Mouse (Mus musculus) embryonic facial prominence, embryonic 15.5 days (tissue): Measurements from ENCODE around the gene Slit1. TPM values are rescaled to one million over a fixed set of nuclear protein-coding genes. Genes with fewer than 3 reads are reported as not detected.

ENCODE experiments used
- ATAC-seq: fragments of 200-750 bp; cut with Nextera tagmentation; 2 replicates; pipeline ENCODE4 v1.8.0; 2017; ENCODE audit warnings: low read depth, moderate TSS enrichment; ENCODE audit not compliant: insufficient number of reproducible peaks, low FRiP score, low TSS enrichment
- H3K27ac ChIP-seq: fragments of 300-500 bp; sonication (generic); replicated peaks from 2 replicates; pipeline ENCODE4 v1.5.1; 2015; ENCODE audit warnings: mild to moderate bottlenecking, inconsistent platforms
- H3K27me3 ChIP-seq: fragments of 300-500 bp; sonication (generic); 2 replicates; pipeline ENCODE4 v1.6.1; 2015; ENCODE audit warnings: inconsistent platforms
- H3K36me3 ChIP-seq: fragments of 300-500 bp; sonication (generic); 2 replicates; pipeline ENCODE4 v1.6.1; 2015; ENCODE audit warnings: mild to moderate bottlenecking, inconsistent platforms
- H3K4me1 ChIP-seq: fragments of 300-500 bp; sonication (generic); 2 replicates; pipeline ENCODE4 v1.6.1; 2015; ENCODE audit warnings: inconsistent platforms
- H3K4me2 ChIP-seq: fragments of 300-500 bp; sonication (generic); replicated peaks from 2 replicates; pipeline ENCODE4 v1.6.1; 2015; ENCODE audit warnings: mild to moderate bottlenecking, inconsistent platforms
- H3K4me3 ChIP-seq: fragments of 300-500 bp; sonication (generic); replicated peaks from 2 replicates; pipeline ENCODE4 v1.5.1; 2015; ENCODE audit warnings: mild to moderate bottlenecking, inconsistent platforms
- H3K9ac ChIP-seq: fragments of 300-500 bp; sonication (generic); 2 replicates; pipeline ENCODE4 v1.6.1; 2015; ENCODE audit warnings: inconsistent platforms
- H3K9me3 ChIP-seq: fragments of 300-500 bp; sonication (generic); replicated peaks from 2 replicates; pipeline ENCODE4 v1.6.1; 2016; ENCODE audit warnings: inconsistent platforms
- WGBS: fragments of 180-500 bp; shearing (Covaris S2); methylation state at CpG from one replicate; pipeline ENCODE4 v1.1.7; 2015; 5-methylcytosine and 5-hydroxymethylcytosine counted together
- polyA plus RNA-seq: library from polyadenylated mRNA; unstranded; fragments of >200 nt; fragmentation: Nextera tagmentation; extraction: Ambion mirVana; gene quantifications from 2 replicates; pipeline ENCODE4 v1.2.1, GENCODE M21; 2015

The Slit1 gene
- polyA plus RNA-seq = 0.64 and 1.1 TPM in 2 replicates

DNA sequence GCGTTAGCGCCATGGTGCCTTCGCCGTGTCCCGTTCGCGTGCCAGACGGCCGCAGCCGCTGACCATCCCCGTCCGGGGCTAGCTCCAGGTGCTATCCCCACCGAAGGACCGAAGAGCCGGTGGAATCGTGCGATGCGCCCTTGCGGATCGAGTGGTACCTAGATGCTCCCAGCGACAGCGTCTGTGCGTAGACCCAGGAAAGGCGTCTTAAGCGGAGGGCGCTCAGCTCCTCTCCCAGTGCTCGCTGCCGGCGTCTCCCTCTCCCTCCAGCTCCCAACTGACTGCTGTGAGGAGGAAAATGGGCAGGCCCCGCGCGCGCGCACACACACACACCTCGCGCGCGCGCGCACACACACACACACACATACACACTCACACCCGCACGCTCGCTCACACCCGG is at the start of gene Slit1:
TSS of gene Slit1 (minus strand) at position 270 of the 400 bp plus-strand sequence.
- no peaks in the 10 kb centered on the region for H3K36me3 ChIP-seq
- no peak within 1 kb of the TSS for H3K27ac ChIP-seq
- 3% methylated on average over 43 of the region's 44 CpGs for WGBS
- 0 out of 2 replicates have a peak within 1 kb of the TSS, but pooled peaks have one; percentile 1 for H3K9ac ChIP-seq
- no peaks in the 10 kb centered on the region for H3K9me3 ChIP-seq
- H3K4me2 ChIP-seq = peak within 1 kb of the TSS; percentile 76
- peaks cover 19% of the 10 kb centered on the region for H3K4me1 ChIP-seq
- no peak for ATAC-seq
- peak within 1 kb of the TSS; percentile 41 for H3K4me3 ChIP-seq
- H3K27me3 ChIP-seq = peaks cover 62% of the 10 kb centered on the region

DNA sequence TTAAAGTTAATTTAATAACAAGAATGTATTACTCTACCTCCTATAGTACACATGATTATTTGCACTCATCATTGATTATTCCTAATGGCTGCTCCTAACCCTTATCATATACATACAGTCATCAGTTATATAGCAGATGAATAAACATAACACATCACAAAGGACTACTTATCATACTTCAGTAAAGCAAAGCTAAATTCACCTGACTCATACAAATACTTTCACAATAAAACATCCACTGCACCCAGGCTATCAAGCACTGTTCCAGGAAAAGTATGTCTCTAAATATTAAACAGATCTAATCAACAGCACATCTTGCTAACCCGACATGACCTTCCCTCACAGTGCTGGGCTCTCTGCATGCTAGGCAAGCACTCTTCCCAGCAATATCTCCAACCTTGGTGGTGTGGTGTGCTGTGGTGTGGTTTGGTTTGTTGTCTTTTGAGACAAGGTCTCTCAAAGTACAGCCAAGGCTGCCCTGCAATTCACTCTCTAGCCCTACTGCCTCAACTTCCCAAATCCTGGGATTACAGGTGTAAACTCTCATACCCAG is 49.5 kb upstream of the Slit1 start:
- H3K4me1 ChIP-seq = peaks cover 14% of the 10 kb centered on the region; the same call in 1 of the 2 replicates
- no peak overlapping the region for H3K4me2 ChIP-seq
- no peaks in the 10 kb centered on the region for H3K9me3 ChIP-seq
- H3K27ac ChIP-seq = no peak overlapping the region
- no peak overlapping the region for H3K9ac ChIP-seq
- H3K36me3 ChIP-seq = no peaks in the 10 kb centered on the region
- WGBS = 67% methylated on average over 1 of the region's 1 CpGs
- no peak for ATAC-seq
- H3K27me3 ChIP-seq = no peaks in the 10 kb centered on the region
- H3K4me3 ChIP-seq = no peak overlapping the region

DNA sequence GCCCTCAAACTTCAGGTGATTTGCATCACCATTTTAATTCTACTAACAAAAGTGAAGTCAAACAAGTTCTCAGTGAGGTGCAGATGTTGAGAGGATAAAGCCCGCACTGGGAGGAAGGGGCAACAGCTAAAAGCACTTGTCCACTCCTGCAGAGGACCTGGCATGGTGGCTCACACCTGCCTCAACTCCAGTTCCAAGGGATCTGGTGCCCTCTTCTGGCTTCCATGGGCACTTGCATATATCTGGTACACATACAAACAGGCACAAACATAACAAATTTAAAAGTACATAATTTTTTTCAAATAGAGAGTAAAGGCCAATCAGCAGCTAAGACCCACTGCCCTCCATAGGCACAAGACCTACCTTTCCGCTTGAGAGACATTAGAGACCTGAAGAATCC is 47.9 kb upstream of the Slit1 start:
- H3K36me3 ChIP-seq = peaks cover 3% of the 10 kb centered on the region; the same call in 1 of the 2 replicates
- H3K9ac ChIP-seq = no peak overlapping the region
- no peaks in the 10 kb centered on the region for H3K27me3 ChIP-seq
- no peaks in the 10 kb centered on the region for H3K9me3 ChIP-seq
- H3K4me3 ChIP-seq = no peak overlapping the region
- no peak overlapping the region for H3K4me2 ChIP-seq
- no peak for ATAC-seq
- no peak overlapping the region for H3K27ac ChIP-seq
- 0 out of 2 replicates have a peak, but pooled peaks cover 8% of the 10 kb centered on the region for H3K4me1 ChIP-seq
- 83% methylated on average over 2 of the region's 2 CpGs for WGBS

DNA sequence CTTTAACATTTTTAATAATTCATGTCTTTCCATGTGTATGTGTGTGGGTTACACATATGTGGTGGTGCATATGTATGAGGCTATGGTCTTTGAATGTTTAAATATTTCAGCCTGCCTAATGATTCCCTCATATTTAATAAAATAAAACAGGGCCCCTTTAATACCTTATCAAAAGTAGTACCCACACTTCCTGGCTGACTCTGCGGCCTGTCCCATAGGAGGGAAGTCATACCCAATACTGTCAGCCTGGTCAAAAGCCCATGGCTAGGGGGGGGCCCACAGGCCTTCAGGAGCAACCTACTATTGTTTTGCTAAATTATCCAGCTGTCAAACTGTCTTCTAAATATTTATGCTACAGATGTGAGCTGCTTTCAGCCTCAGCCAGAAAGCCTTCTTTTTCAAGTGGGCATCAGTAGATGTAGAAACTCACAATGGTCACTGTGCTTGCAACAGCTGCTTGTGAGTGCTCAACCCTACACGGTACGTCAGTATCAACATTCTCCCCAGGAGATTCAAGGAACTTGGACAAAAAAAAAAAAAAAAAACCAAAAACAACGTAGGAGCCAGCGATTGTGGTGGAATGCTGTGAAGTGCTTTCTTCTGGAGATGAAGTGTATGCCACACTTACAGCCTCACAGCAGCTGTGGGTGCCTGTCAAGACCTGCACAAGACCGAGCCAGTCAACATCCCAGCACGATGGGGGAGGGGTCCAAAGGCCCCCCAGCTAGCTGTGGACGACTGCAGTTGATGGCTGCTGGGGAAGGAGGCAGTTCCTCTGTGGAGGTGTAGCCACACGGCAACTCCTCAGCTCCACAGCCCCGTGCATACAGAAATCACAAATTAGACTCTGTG is 45.9 kb upstream of the Slit1 start:
- WGBS = 50% methylated on average over 10 of the region's 10 CpGs
- Histone ChIP-seq H3K4me1 (no peaks in the 10 kb centered on the region), H3K27me3 (no peaks in the 10 kb centered on the region), H3K9me3 (no peaks in the 10 kb centered on the region), H3K4me3 (no peak overlapping the region), H3K4me2 (no peak overlapping the region), H3K36me3 (peaks cover 13% of the 10 kb centered on the region; the same call in 1 of the 2 replicates), H3K9ac (no peak overlapping the region), H3K27ac (no peak overlapping the region)
- ATAC-seq = no peak

DNA sequence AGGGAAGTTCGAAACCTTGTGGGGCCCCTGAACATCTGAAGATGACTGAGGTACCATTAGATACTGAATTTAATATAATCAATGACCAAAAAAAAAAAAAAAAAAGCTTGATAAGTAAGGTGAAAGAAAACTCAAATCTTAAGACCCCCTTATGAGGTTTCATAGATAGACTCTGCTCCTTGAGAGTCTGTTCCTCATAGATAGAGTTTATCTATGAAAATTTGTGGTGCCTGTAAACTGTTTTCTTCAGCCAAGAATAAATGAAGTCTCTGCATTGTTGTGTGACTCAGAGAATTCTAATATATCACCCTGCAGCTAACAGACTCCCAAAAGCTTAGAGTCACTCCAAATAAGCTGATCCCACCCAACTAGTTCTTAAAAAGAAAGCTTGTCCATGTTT is 43.4 kb upstream of the Slit1 start:
- Histone ChIP-seq H3K36me3 (peaks cover 19% of the 10 kb centered on the region), H3K9ac (no peak overlapping the region), H3K27ac (no peak overlapping the region), H3K4me2 (no peak overlapping the region), H3K4me3 (no peak overlapping the region), H3K9me3 (no peaks in the 10 kb centered on the region), H3K4me1 (no peaks in the 10 kb centered on the region), H3K27me3 (no peaks in the 10 kb centered on the region)
- WGBS = 98% methylated on average over 1 of the region's 1 CpGs
- ATAC-seq = no peak

DNA sequence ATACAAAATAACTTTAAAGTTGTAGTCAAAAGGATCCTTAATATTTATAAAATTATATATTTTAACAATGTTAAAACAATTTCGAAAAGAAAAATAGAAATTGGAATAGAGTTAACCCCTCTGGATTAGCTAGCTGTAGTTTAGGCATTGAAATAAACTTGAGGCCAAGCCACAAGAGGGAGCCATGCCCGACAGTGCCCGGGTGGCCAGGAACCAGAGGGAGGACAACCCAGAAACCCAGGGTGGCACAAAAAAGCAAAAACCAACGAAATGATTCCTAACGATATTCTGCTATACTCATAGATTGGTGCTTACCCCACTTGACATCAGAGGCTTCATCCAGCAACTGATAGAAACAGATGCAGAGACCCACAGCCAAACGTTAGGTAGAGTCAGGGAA is 34.0 kb upstream of the Slit1 start:
- no peak for ATAC-seq
- H3K9ac ChIP-seq = no peak overlapping the region
- H3K27me3 ChIP-seq = no peaks in the 10 kb centered on the region
- H3K4me1 ChIP-seq = no peaks in the 10 kb centered on the region
- H3K36me3 ChIP-seq = peaks cover 47% of the 10 kb centered on the region
- WGBS = 84% methylated on average over 6 of the region's 6 CpGs
- no peak overlapping the region for H3K27ac ChIP-seq
- no peak overlapping the region for H3K4me2 ChIP-seq
- H3K4me3 ChIP-seq = no peak overlapping the region
- no peaks in the 10 kb centered on the region for H3K9me3 ChIP-seq

DNA sequence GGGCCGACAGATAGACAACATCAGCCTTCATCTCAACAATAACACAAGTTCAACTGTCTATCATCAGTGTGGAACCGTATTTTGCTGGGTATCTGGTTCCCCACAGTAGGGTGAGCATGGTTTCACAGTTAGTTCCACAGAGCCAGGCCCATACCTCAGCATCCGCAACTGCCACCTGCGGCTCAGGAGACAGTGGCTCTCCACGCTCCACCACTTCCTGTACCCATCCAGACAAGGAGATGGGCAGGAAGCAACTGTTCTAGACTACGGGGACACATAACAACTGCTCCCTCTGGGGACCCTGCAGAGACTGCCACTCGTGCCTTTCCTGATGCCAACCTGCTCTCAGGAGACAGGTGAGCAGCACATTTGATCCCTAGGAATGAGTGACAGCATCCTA is 25.2 kb upstream of the Slit1 start:
- H3K4me1 ChIP-seq = no peaks in the 10 kb centered on the region
- H3K4me2 ChIP-seq = no peak overlapping the region
- no peak overlapping the region for H3K4me3 ChIP-seq
- H3K27ac ChIP-seq = no peak overlapping the region
- no peaks in the 10 kb centered on the region for H3K27me3 ChIP-seq
- H3K9me3 ChIP-seq = no peaks in the 10 kb centered on the region
- no peak overlapping the region for H3K9ac ChIP-seq
- H3K36me3 ChIP-seq = peaks cover 19% of the 10 kb centered on the region
- ATAC-seq = no peak
- 90% methylated on average over 7 of the region's 7 CpGs for WGBS

DNA sequence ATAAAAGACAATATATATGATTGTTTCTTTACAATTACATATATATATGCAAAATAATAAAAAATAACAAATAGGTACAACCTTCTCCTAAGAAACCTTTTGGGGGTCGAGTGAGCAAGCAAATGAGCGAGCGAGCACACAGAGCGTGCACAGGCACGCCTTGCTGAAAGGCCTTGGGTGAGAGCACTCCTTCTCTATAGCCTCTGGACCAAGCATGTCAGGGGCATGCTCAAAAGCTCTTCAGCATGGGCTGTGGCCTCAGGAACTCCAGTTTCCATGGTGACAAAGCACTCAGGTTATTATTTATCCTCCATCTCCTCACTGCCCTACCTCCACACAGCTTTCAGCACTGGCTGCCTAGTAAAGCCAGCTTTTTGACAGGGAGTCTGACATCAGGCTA is 23.2 kb upstream of the Slit1 start:
- WGBS = 66% methylated on average over 5 of the region's 5 CpGs
- no peaks in the 10 kb centered on the region for H3K27me3 ChIP-seq
- H3K27ac ChIP-seq = no peak overlapping the region
- no peak overlapping the region for H3K9ac ChIP-seq
- H3K36me3 ChIP-seq = peaks cover 6% of the 10 kb centered on the region; the same call in 1 of the 2 replicates
- ATAC-seq = no peak
- H3K4me1 ChIP-seq = no peaks in the 10 kb centered on the region
- no peaks in the 10 kb centered on the region for H3K9me3 ChIP-seq
- H3K4me2 ChIP-seq = no peak overlapping the region
- H3K4me3 ChIP-seq = no peak overlapping the region

DNA sequence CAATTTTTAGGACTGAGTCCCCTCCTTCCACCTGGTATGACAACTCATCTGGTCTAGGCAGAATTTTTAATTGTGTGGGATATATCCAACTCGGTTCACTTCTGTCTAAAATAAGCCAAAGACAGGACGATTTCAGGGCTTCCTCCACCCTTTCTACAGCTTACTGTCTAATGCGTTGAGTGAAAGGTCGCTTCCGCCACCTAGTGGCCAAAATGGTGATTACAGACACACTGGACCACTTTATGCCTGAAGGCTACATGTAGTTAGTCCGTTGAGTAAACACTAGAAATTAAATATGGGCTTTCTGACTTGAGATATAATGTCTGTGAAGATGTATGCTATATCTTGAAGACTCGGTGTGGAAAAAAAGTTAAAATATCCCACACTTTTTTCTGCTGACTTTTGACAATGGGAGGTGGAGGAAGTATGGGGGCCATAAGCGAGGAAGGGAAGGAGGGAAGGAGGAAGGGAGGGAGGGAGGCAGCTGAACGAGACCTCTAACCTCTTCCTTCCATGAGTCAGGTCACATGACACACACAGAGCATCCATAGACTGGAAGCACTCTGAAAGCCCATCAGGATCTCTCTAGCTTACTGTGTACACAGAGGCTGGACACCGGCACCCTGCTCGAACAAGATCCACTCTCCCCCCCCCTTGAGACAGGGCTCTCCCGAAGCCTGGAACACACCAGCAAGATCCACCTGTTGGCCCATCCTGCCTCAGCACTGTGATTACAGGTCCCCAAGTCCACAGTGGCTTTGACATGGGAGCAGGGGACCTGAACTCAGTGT is 20.6 kb upstream of the Slit1 start:
- H3K4me2 ChIP-seq = no peak overlapping the region
- H3K27me3 ChIP-seq = no peaks in the 10 kb centered on the region
- no peak overlapping the region for H3K4me3 ChIP-seq
- H3K4me1 ChIP-seq = no peaks in the 10 kb centered on the region
- 26% methylated on average over 12 of the region's 12 CpGs for WGBS
- no peak overlapping the region for H3K27ac ChIP-seq
- no peak overlapping the region for H3K9ac ChIP-seq
- no peak for ATAC-seq
- no peaks in the 10 kb centered on the region; the same call in 1 of the 2 replicates for H3K36me3 ChIP-seq
- H3K9me3 ChIP-seq = no peaks in the 10 kb centered on the region

DNA sequence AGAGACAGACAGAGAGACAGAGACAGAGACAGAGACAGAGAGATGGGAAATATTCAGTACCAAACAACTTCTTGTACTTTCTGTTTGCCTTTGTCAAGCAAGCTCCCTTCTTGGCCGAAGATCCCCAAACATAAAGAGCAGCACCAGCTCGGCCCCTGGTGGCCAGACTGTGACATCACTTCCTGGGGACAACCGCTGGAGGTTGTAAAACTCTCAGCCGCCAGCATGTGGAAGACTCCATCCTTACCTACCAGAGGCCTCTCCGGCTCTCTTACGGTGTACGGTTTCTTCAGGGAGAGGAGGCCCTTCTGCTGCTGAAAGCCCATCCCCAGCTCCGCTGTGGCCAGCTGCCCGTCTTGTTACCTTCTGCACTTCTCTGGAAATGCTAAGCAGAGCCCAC is 18.1 kb upstream of the Slit1 start:
- no peak overlapping the region for H3K27ac ChIP-seq

DNA sequence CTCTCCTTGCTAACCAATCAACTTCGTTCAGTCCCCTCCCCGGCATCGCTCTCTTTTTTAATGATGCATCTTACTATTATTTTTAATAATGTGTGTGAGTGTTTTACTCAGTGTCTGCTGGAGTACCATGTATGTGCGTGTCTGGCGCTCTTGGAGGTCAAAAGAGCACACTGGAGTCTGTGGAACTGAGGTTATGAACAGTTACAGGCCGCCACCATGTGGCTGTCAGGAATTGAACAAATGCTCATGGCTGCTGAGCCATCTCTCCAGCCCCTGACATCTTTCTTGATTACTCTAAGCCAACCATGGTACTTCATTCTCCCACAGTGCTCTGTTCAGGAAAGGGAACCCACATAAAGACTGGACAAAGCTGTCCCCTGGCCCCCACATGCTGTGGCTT is 16.3 kb upstream of the Slit1 start:
- 83% methylated on average over 6 of the region's 6 CpGs for WGBS
- no peak for ATAC-seq

More for the DNA sequence above, 18.1 kb upstream of the Slit1 start:
- no peak overlapping the region for H3K4me2 ChIP-seq
- no peak for ATAC-seq
- H3K9ac ChIP-seq = no peak overlapping the region
- no peaks in the 10 kb centered on the region for H3K4me1 ChIP-seq
- H3K36me3 ChIP-seq = no peaks in the 10 kb centered on the region
- no peak overlapping the region for H3K4me3 ChIP-seq
- WGBS = 43% methylated on average over 9 of the region's 9 CpGs
- H3K9me3 ChIP-seq = no peaks in the 10 kb centered on the region
- no peaks in the 10 kb centered on the region for H3K27me3 ChIP-seq

More for the DNA sequence above, 16.3 kb upstream of the Slit1 start:
- H3K36me3 ChIP-seq = no peaks in the 10 kb centered on the region
- H3K9ac ChIP-seq = no peak overlapping the region
- H3K27me3 ChIP-seq = no peaks in the 10 kb centered on the region
- no peaks in the 10 kb centered on the region for H3K4me1 ChIP-seq
- H3K4me2 ChIP-seq = no peak overlapping the region
- H3K27ac ChIP-seq = no peak overlapping the region
- H3K9me3 ChIP-seq = no peaks in the 10 kb centered on the region
- H3K4me3 ChIP-seq = no peak overlapping the region
